8 mouse cellular contexts compared by ENCODE assay signal in genomic region chr16:11418183-11418588, GRCm38 (mm10).
DNase-seq lines count a peak whose midpoint lies in the region; ATAC-seq lines count a peak whose summit lies in the region.

No protein-coding gene starts in this region.

- no peak overlapping the region for H3K4me3 ChIP-seq in embryonic facial prominence, embryonic 15.5 days (replicated peaks)
- no peak overlapping the region for H3K4me3 ChIP-seq in hindbrain, embryonic 14.5 days (replicated peaks; ENCODE audit: low read length)
- no peak overlapping the region for H3K4me3 ChIP-seq in midbrain, embryonic 12.5 days
- no peak overlapping the region for H3K4me3 ChIP-seq in stomach, embryonic 14.5 days (ENCODE audit: low read depth, low read length)

- ATAC-seq in embryonic facial prominence, embryonic 15.5 days (ENCODE audit: insufficient number of reproducible peaks, low FRiP score, low TSS enrichment, low read depth): peak; percentile 69; the same call in 1 of the 2 replicates
- peak; percentile 77; the same call in 1 of the 2 replicates for ATAC-seq in hindbrain, embryonic 14.5 days (ENCODE audit: low FRiP score)
- ATAC-seq in midbrain, embryonic 12.5 days (ENCODE audit: low FRiP score, low read depth): peak; percentile 49; the same call in 1 of the 2 replicates
- ATAC-seq in stomach, embryonic 14.5 days (ENCODE audit: insufficient number of reproducible peaks, insufficient read depth, low FRiP score, low read depth): peak; percentile 53; the same call in 1 of the 2 replicates

- no peak overlapping the region for H3K4me2 ChIP-seq in embryonic facial prominence, embryonic 15.5 days (replicated peaks)
- no peak overlapping the region for H3K4me2 ChIP-seq in hindbrain, embryonic 14.5 days (replicated peaks)
- H3K4me2 ChIP-seq in midbrain, embryonic 12.5 days (replicated peaks): no peak overlapping the region
- no peak overlapping the region for H3K4me2 ChIP-seq in stomach, embryonic 14.5 days (replicated peaks; ENCODE audit: low read depth, low read length)

- intact Hi-C loops in left cerebral cortex, postnatal 25 days (cut with DNase I): loop anchor here (2.0 to 10.0 kb wide), 3 partner anchors 95 to 273 kb away; partner anchors contain the start of genes Gspt1 and Snx29

- peaks cover 24% of the 10 kb centered on the region for H3K36me3 ChIP-seq in embryonic facial prominence, embryonic 15.5 days
- H3K36me3 ChIP-seq in hindbrain, embryonic 14.5 days (replicated peaks; ENCODE audit: control insufficient read depth, insufficient read depth): peaks cover 12% of the 10 kb centered on the region
- H3K36me3 ChIP-seq in midbrain, embryonic 12.5 days: 0 out of 2 replicates have a peak, but pooled peaks cover 9% of the 10 kb centered on the region
- H3K36me3 ChIP-seq in stomach, embryonic 14.5 days (ENCODE audit: control insufficient read depth, insufficient read depth, low read length): no peaks in the 10 kb centered on the region

- DNase-seq in ovary, postnatal 10 days (ENCODE audit: low spot score): peak; percentile 9
- DNase-seq in ovary, adult 18-20 months (ENCODE audit: low spot score): no peak
- peak; percentile 55 to 63 for DNase-seq in adrenal gland, postnatal 36 days
- peak; percentile 90 for DNase-seq in hindbrain, embryonic 14.5 days (ENCODE audit: low spot score)
- DNase-seq in left cerebral cortex, postnatal 25 days (ENCODE audit: low spot score in 2 of 2): peak; percentile 68 to 69

- no peaks in the 10 kb centered on the region for H3K4me1 ChIP-seq in embryonic facial prominence, embryonic 15.5 days
- no peaks in the 10 kb centered on the region for H3K4me1 ChIP-seq in hindbrain, embryonic 14.5 days (replicated peaks; ENCODE audit: control insufficient read depth, insufficient read depth, low read length)
- no peaks in the 10 kb centered on the region for H3K4me1 ChIP-seq in midbrain, embryonic 12.5 days
- H3K4me1 ChIP-seq in stomach, embryonic 14.5 days (ENCODE audit: control insufficient read depth, insufficient read depth, low read length): no peaks in the 10 kb centered on the region

- no peaks in the 10 kb centered on the region for H3K9me3 ChIP-seq in embryonic facial prominence, embryonic 15.5 days (replicated peaks)
- no peaks in the 10 kb centered on the region for H3K9me3 ChIP-seq in hindbrain, embryonic 14.5 days (ENCODE audit: control insufficient read depth, low read length)
- H3K9me3 ChIP-seq in midbrain, embryonic 12.5 days: no peaks in the 10 kb centered on the region
- H3K9me3 ChIP-seq in stomach, embryonic 14.5 days (ENCODE audit: control insufficient read depth, low read depth, low read length): no peaks in the 10 kb centered on the region

- H3K27ac ChIP-seq in embryonic facial prominence, embryonic 15.5 days (replicated peaks): no peak overlapping the region
- no peak overlapping the region for H3K27ac ChIP-seq in hindbrain, embryonic 14.5 days
- H3K27ac ChIP-seq in midbrain, embryonic 12.5 days (replicated peaks): no peak overlapping the region
- no peak overlapping the region for H3K27ac ChIP-seq in stomach, embryonic 14.5 days (ENCODE audit: low read length)

- H3K27me3 ChIP-seq in embryonic facial prominence, embryonic 15.5 days: no peaks in the 10 kb centered on the region
- H3K27me3 ChIP-seq in hindbrain, embryonic 14.5 days (ENCODE audit: control insufficient read depth, insufficient read depth, low read length): no peaks in the 10 kb centered on the region
- H3K27me3 ChIP-seq in midbrain, embryonic 12.5 days: no peaks in the 10 kb centered on the region
- no peaks in the 10 kb centered on the region for H3K27me3 ChIP-seq in stomach, embryonic 14.5 days (ENCODE audit: control insufficient read depth, insufficient read depth, low read length)

- no peak overlapping the region for H3K9ac ChIP-seq in embryonic facial prominence, embryonic 15.5 days
- peak overlapping the region; percentile 14; the same call in 1 of the 2 replicates for H3K9ac ChIP-seq in hindbrain, embryonic 14.5 days
- no peak overlapping the region for H3K9ac ChIP-seq in midbrain, embryonic 12.5 days (replicated peaks)
- H3K9ac ChIP-seq in stomach, embryonic 14.5 days (replicated peaks; ENCODE audit: low read depth, low read length): no peak overlapping the region

- WGBS in embryonic facial prominence, embryonic 15.5 days: 16% methylated on average over 7 of the region's 7 CpGs
- WGBS in hindbrain, embryonic 14.5 days: 20% methylated on average over 7 of the region's 7 CpGs
- 20% methylated on average over 7 of the region's 7 CpGs for WGBS in midbrain, embryonic 12.5 days
- WGBS in stomach, embryonic 14.5 days: 16% methylated on average over 7 of the region's 7 CpGs
